Mouse (Mus musculus): ENCODE results near the gene Prph. TPM values are rescaled to one million over a fixed set of nuclear protein-coding genes. Genes with fewer than 3 reads are reported as not detected.

Gene Prph
- total RNA-seq, 2 experiments from 2014 or later = 0.61 to 1.1 TPM

DNA sequence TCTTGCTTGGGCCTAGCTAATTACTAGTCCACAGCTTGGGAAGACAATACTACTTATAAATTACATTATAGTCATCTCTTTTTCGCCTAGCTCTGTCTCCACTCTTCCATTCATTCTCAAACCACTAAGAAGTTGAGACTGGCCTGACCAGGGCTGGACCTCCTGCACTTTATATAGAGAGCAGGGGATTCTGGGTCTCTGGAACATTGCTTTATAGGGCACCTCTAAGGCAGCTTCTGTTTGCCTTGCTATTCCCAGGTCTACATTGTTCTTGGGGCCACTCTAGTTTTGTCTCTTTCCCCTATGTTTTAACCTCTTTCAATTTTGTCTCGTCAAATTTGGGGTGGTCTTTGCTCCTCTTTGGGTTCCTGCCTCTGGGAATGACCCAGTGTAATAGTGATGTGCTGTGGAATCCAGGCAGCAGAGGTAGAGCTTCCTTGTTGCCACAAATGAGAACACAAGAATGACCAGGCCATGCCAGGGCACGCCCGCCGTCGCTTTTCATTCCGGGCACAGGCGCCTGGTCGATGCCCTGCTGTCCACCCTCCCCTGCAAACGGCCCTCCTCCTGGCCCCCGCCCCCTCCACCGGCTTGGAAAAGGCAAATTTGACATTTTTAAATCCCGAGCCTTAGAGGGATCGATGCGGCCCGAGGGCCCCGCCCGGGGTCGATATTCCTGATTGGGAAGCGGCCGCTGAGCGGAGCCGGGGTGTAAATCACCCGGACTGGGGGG is 41.3 kb downstream of the Prph start:
- no peak for DNase-seq (ENCODE audit: low spot score in 2 of 2)

DNA sequence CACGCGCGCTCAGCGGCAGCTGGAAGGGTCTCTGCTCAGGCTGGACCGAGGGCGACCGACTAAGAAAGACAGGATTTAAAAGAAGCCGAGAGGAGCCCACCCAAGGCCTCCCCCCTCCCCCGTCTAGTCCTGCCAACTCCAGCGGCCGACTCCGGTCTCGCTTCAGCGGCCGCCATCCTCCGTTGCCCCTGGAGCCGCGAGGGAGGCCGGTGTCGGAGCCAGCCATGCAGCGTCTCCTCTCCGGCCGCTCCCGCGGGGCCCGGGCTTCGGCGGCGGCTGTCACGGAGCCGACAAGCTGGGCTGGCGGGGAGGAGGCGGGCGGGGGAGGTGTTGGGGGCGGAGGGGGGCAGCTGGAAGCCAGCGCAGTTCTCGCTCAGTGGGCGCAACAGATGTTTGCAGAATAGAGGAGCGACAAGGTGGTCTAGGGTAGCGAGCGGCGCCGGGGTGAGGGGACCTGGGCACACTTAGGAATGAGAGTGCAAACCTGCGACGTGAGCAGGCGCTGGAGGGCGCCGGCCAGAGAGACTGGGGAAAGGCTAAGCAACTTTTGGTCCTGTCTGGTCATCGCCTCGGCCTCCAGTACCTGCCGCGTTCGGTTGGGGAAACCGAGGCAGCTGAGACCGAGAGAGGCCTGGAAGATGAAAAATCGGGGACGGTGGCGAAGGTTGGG is 42.0 kb downstream of the Prph start:
- DNase-seq (ENCODE audit: low spot score in 2 of 2) = no peak

DNA sequence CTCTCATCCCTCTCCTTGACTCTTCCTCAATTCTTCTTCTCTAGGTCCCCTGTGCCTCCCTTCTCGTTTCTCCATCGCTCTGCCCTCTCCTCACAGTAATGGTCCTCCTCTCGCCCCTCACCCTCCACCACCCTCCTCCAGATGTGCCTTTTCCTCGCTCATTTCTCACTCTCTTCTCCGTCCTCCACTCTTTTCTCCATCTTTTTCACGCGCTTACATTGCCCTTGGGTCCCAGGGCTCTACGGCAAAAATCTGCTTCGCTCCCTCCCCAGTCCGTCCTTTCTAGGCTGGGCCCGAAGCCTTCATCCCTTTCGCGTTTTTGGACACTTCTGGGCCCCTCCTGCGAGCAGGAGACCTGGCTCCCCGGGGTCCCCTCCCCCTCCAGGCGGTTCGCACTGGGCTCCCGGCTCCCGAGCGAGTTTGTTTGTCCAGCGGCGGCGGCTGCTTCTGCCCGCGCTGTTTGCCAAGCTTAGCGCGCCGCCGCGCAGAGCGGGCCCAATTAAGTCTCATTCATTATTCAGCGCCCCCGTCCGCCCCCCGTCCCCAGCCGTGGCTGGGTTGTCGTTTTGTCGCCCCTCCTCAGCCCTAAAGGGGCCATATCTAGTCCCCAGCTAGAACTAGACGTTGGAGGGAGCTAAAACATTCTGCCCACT is 43.0 kb downstream of the Prph start:
- no peak for DNase-seq (ENCODE audit: low spot score in 2 of 2)

DNA sequence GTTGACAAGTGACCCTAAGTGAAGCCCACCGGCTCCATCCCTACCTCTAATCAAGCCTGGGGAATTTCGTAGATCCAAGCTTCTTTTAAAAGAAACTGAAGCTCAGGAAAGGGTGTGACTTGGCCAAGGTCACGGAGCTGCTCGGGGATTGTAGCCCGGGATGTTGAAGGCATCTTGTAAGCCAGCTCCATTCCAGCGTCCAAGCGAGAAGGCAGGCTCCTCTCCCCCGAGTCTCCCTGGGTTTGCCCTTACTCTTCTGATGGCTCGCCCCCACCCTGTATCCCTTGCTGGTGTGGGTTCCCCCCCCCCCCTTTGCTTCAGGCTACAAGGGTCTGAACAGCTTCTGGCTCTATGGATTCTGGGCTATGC is 43.5 kb downstream of the Prph start:
- no peak for DNase-seq (ENCODE audit: low spot score in 2 of 2)

DNA sequence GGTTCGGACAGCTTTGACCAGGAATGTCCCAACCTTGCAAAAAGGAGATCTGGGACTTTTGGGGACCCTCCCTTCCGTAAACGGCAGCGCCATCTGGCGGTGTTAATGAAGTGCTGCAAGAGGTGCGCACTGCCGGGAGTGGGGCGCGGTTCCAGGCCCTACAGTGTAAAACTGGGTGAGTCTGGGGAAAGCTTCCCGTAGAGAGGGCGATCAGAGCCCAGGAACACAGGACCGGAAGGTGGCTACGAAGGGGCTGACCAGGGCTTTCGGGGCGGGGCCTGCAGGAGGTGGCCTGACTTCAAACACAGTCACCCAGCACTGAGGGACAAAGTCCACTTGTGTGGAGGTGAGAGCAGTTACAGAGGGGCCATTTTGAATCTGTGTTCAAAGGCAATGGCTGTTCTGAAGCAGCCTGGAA is 44.2 kb downstream of the Prph start:
- DNase-seq (ENCODE audit: low spot score in 2 of 2) = peak in 1 of 2 experiments; percentile 37

DNA sequence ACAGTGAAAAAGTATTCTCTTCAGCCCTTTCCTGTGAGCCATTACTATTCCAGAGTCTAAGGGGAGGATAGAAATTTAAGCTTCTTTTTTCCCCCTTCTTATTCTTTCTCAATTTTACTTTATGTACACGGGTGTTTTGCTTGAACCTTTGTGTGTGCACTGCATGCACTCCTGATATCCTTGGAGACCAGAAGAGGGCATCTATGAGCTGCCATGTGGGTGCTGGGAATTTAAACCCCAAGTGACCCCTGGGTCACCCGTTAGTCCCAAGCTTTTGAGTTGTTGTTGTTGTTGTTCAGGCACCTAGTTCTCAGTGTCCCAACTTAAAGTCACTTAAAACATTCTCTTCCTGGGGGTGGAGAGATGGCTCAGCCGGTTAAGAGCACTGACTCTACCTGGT is 45.0 kb downstream of the Prph start:
- DNase-seq (ENCODE audit: low spot score in 2 of 2) = no peak

DNA sequence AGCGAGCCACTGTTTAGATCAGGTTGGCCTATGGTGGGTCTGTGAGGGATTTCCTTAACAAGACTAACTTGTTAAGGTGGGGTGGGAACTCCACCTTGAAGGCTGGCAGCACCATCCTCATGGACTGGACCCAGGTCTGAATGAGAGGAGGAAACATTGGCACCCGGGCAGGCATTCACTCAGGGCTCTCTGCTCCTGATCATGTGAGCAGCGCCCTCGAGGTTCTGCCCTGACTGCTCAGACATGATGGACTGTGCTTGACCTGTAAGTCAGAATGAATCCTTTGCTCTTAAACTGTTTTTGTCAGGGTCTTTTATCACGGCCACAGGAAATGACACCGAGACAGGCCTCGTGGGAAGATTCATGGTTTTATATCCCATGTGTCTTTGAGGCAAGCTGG is 50.3 kb downstream of the Prph start:
- DNase-seq (ENCODE audit: low spot score in 2 of 2) = no peak

DNA sequence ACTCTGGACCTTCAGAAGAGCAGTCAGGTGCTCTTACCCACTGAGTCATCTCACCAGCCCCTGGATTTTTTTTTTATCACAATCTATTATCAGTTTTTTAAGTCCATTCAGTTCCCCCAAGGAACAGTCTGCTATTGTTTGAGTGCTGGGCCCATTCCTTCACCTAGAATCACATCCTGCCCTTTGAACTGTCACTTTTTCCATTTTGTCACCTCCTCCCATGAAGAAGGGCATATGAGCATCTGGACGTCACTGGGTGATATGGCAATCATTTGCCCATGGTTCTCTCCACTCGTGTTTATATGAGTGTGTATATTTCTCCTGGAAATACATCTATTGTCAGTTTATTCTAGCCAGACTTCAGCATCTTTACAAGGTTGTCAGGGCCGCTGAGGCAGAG is 52.9 kb downstream of the Prph start:
- DNase-seq (ENCODE audit: low spot score in 2 of 2) = no peak

Small RNAs within 50 kb of the gene (microRNA-seq; reads per million reads assigned to microRNA genes)
- 0 to 0.20 reads per million in 2 experiments for gene Mir6960

Other genes starting within 250 kb of the Prph start
- gene Ddn, start 245.7 kb upstream of the Prph start, total RNA-seq (2021) = 1,000 to 10,000 TPM; 1,780 to 1,859 TPM
- gene Prkag1, start 223.7 kb upstream of the Prph start, total RNA-seq (2021) = 10 to 100 TPM; 50.6 to 51.1 TPM
- gene Kmt2d, start 184.0 kb upstream of the Prph start, total RNA-seq (2021) = 100 to 1,000 TPM in 1 of 2 experiments, 10 to 100 TPM in 1; 89.1 to 103 TPM
- gene Rhebl1, start 160.6 kb upstream of the Prph start, total RNA-seq (2021) = 1 to 10 TPM; 5.7 to 6.3 TPM
- gene Dhh, start 156.6 kb upstream of the Prph start, total RNA-seq (2021) = under 1 TPM; 0.08 to 0.15 TPM
- gene Lmbr1l, start 136.9 kb upstream of the Prph start, total RNA-seq (2021) = 10 to 100 TPM; 13.7 to 14.0 TPM
- gene Tuba1b, start 120.6 kb upstream of the Prph start, total RNA-seq (2021) = 100 to 1,000 TPM; 448 to 490 TPM
- gene Gm49450, start 101.6 kb upstream of the Prph start, total RNA-seq (2021) = not detected
- gene Tuba1a, start 101.5 kb upstream of the Prph start, total RNA-seq (2021) = 100 to 1,000 TPM; 699 to 750 TPM
- gene Tuba1c, start 25.3 kb upstream of the Prph start, total RNA-seq (2021) = 10 to 100 TPM; 48.9 to 55.6 TPM
- gene Troap, start 19.4 kb downstream of the Prph start, total RNA-seq (2021) = under 1 TPM in 1 of 2 experiments, not detected in 1; 0.72 TPM
- gene C1ql4, start 32.6 kb downstream of the Prph start, total RNA-seq (2021) = not detected
- under 1 TPM; 0.20 to 0.27 TPM for gene Dnajc22, start 38.0 kb downstream of the Prph start, total RNA-seq (2021)
- 10 to 100 TPM; 30.1 to 31.4 TPM for gene Spats2, start 70.7 kb downstream of the Prph start, total RNA-seq (2021)
- gene Kcnh3, start 169.7 kb downstream of the Prph start, total RNA-seq (2021) = 10 to 100 TPM; 91.0 to 91.6 TPM
- gene Mcrs1, start 196.8 kb downstream of the Prph start, total RNA-seq (2021) = 10 to 100 TPM; 77.2 to 78.3 TPM
- gene Prpf40b, start 239.9 kb downstream of the Prph start, total RNA-seq (2021) = 10 to 100 TPM; 93.2 to 93.7 TPM
- 1 to 10 TPM; 1.6 to 2.2 TPM for gene Fam186b, start 240.7 kb downstream of the Prph start, total RNA-seq (2021)